Mouse (Mus musculus) limb, embryonic 14.5 days (tissue): Measurements from ENCODE around the gene Depdc1b. TPM values are rescaled to one million over a fixed set of nuclear protein-coding genes. Genes with fewer than 3 reads are reported as not detected.

Source experiments
- ATAC-seq: fragments of 200-750 bp; cut with Nextera tagmentation; 2 replicates; pipeline ENCODE4 v1.8.0; 2017; ENCODE audit warnings: low read depth, moderate number of reproducible peaks, moderate TSS enrichment; ENCODE audit not compliant: low FRiP score
- DNase-seq: peaks from one replicate; pipeline ENCODE4 v3.0.0-alpha.2; 2015; ENCODE audit warnings: low spot score
- H3K27ac ChIP-seq: fragments of 300-500 bp; sonication (generic); replicated peaks from 2 replicates; pipeline ENCODE4 v1.5.1; 2014; ENCODE audit warnings: low read depth, mild to moderate bottlenecking, low read length, moderate library complexity, mixed read lengths
- H3K27me3 ChIP-seq: fragments of 300-500 bp; sonication (generic); 2 replicates; pipeline ENCODE4 v1.6.1; 2014; ENCODE audit warnings: low read length, mixed read lengths; ENCODE audit not compliant: control insufficient read depth, insufficient read depth
- H3K36me3 ChIP-seq: fragments of 300-500 bp; sonication (generic); 2 replicates; pipeline ENCODE4 v1.6.1; 2014; ENCODE audit warnings: mild to moderate bottlenecking, low read length, moderate library complexity, mixed read lengths; ENCODE audit not compliant: control insufficient read depth, insufficient read depth
- H3K4me1 ChIP-seq: fragments of 300-500 bp; sonication (generic); 2 replicates; pipeline ENCODE4 v1.6.1; 2014; ENCODE audit warnings: antibody characterized with exemption, low read length, mixed read lengths; ENCODE audit not compliant: control insufficient read depth, insufficient read depth
- H3K4me2 ChIP-seq: fragments of 300-500 bp; sonication (generic); replicated peaks from 2 replicates; pipeline ENCODE4 v1.6.1; 2014; ENCODE audit warnings: low read depth, mild to moderate bottlenecking, low read length, moderate library complexity; ENCODE audit not compliant: severe bottlenecking
- H3K4me3 ChIP-seq: fragments of 300-500 bp; sonication (generic); replicated peaks from 2 replicates; pipeline ENCODE4 v1.5.1; 2014; ENCODE audit warnings: low read length
- H3K9ac ChIP-seq: fragments of 300-500 bp; sonication (generic); 2 replicates; pipeline ENCODE4 v1.6.1; 2014; ENCODE audit warnings: mild to moderate bottlenecking, low read depth, low read length, moderate library complexity; ENCODE audit not compliant: severe bottlenecking
- H3K9me3 ChIP-seq: fragments of 300-500 bp; sonication (generic); 2 replicates; pipeline ENCODE4 v1.6.1; 2016; ENCODE audit warnings: low read length; ENCODE audit not compliant: control insufficient read depth
- POLR2A ChIP-seq: fragments of 200-500 bp; IDR thresholded peaks from 2 replicates; pipeline ENCODE4 v1.8.0; 2012; ENCODE audit warnings: inconsistent platforms, mild to moderate bottlenecking, moderate library complexity, borderline replicate concordance; ENCODE audit not compliant: insufficient read depth, insufficient read length; ENCODE audit errors: extremely low read depth
- WGBS: fragments of 180-500 bp; shearing (Covaris S2); extraction: QIAGEN DNeasy Blood & Tissue Kit; methylation state at CpG from one replicate; pipeline ENCODE4 v1.1.7; 2014; 5-methylcytosine and 5-hydroxymethylcytosine counted together
- polyA plus RNA-seq, 2 experiments: library from polyadenylated mRNA; depleted of rRNA in 1 of 2; stranded (reverse) in 1 of 2; unstranded in 1 of 2; fragments of >200 nt; fragmentation: Nextera tagmentation in 1 of 2; extraction: Ambion mirVana in 1 of 2; gene quantifications; 2 replicates each; pipeline versions ENCODE4 v1.2.1 to v1.2.3; 2012 to 2014

Depdc1b gene
- polyA plus RNA-seq, 2 experiments = 6.4 to 7.1 TPM

DNA sequence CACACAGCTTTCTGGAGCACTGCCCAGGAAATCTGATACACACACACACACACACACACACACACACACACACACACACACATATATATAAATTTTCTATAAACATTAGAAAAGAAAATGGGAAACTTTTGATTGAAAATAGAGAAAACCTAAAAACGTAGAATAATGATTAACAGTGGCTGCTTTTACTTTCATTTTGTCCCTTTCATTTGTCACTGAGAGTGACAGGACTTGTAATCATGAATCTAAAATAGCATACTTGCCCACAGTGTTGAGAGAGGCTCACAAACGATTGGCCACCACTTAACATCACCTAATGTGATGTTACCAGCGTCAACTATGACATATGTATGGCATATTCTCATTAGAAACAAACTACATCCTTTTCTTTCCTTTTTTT lies 26.7 kb upstream of the Depdc1b start:
- DNase-seq = no peak
- no peaks in the 10 kb centered on the region for H3K4me1 ChIP-seq
- H3K9ac ChIP-seq = no peak overlapping the region
- no peak for ATAC-seq
- 80% methylated on average over 3 of the region's 3 CpGs for WGBS
- H3K4me2 ChIP-seq = no peak overlapping the region
- no peaks in the 10 kb centered on the region for H3K36me3 ChIP-seq
- TF ChIP-seq POLR2A = no peak
- no peak overlapping the region for H3K4me3 ChIP-seq
- H3K27ac ChIP-seq = no peak overlapping the region
- no peaks in the 10 kb centered on the region for H3K9me3 ChIP-seq
- no peaks in the 10 kb centered on the region for H3K27me3 ChIP-seq

DNA sequence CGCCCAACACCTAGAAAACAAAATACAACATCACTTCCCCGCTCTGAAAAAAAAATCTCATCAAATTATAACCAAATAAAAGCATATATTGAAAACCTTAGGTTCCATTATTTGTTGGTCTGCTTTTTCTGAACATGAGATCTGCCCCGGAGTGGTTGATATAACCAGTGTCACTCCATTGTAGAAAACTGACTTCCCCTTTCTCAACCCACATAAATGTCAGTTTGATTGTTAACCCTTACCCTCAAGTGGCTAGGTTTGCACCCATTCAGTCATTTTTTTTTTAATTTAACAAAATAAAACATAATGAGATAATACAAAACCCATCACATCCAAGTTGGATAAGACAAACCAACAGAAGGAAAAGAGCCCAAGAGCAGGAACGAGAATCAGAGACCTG lies 25.8 kb upstream of the Depdc1b start:
- TF ChIP-seq POLR2A = no peak
- Histone ChIP-seq H3K9ac (no peak overlapping the region), H3K27ac (no peak overlapping the region), H3K9me3 (no peaks in the 10 kb centered on the region), H3K4me1 (no peaks in the 10 kb centered on the region), H3K4me2 (no peak overlapping the region), H3K36me3 (no peaks in the 10 kb centered on the region), H3K4me3 (no peak overlapping the region), H3K27me3 (no peaks in the 10 kb centered on the region)
- 89% methylated on average over 4 of the region's 4 CpGs for WGBS
- ATAC-seq = no peak
- DNase-seq = no peak

DNA sequence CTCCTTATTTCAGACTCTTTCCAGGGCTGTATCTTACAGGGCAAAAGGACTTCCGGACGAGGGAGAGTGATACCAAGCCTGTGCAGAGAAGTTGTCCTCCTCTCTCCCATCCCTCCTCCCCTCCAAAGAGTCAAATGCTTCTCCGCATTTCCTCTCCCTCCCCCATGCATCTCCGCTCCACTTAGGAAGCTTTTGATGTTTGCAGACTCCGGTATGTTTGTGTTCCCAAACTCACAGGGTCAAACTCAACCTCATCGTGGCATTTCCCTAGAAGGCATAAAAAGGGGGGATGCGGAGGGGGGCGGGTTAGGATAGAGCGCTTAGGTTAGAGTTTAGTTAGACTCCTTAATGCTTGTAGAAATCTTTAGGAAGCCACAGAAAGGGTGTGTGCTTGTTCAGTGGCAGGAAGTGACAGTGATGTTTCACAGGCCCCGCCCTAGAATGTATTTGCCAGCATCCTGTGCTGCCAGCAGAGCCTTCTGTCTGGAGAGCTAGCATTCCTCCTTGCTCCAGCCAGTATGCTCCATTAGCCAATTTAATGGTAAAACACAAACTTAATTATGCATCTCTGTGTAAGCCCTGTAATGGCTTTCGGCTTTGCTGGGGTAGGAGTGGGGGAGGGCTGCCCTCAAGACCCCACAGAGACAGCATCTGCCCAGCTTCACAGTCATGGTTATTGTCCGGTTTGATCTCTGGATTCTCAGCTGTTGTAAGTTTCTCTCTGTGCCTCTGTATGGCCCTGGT lies 18.6 kb upstream of the Depdc1b start:
- DNase-seq = peak; percentile 49
- no peak for TF ChIP-seq POLR2A
- H3K4me1 ChIP-seq = peaks cover 6% of the 10 kb centered on the region; the same call in 1 of the 2 replicates
- 7% methylated on average over 12 of the region's 12 CpGs for WGBS
- peak overlapping the region; percentile 38 for H3K9ac ChIP-seq
- no peaks in the 10 kb centered on the region for H3K27me3 ChIP-seq
- peak overlapping the region; percentile 26 for H3K4me3 ChIP-seq
- no peaks in the 10 kb centered on the region for H3K9me3 ChIP-seq
- peak overlapping the region; percentile 42 for H3K4me2 ChIP-seq
- H3K27ac ChIP-seq = no peak overlapping the region
- H3K36me3 ChIP-seq = no peaks in the 10 kb centered on the region
- peak; percentile 73 for ATAC-seq

DNA sequence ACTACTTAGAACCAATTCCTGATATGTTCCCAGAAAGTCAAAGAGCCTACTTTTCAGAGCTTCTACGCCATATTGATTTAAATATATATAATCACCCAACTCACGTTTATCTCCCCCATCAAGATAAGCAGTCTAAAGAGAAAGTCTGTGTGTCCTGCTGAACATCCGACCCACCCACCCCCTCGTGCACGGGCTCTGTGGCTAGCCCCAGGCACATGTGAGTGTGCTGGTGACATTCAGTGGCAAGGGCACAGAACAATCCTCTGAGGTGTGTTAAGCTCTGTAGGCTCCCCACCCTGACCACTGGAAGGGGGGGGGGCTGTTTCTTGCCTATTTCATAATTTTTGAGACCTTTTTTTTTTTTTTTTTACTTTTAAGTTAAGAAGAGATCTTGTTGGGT lies 17.9 kb upstream of the Depdc1b start:
- H3K27ac ChIP-seq = no peak overlapping the region

DNA sequence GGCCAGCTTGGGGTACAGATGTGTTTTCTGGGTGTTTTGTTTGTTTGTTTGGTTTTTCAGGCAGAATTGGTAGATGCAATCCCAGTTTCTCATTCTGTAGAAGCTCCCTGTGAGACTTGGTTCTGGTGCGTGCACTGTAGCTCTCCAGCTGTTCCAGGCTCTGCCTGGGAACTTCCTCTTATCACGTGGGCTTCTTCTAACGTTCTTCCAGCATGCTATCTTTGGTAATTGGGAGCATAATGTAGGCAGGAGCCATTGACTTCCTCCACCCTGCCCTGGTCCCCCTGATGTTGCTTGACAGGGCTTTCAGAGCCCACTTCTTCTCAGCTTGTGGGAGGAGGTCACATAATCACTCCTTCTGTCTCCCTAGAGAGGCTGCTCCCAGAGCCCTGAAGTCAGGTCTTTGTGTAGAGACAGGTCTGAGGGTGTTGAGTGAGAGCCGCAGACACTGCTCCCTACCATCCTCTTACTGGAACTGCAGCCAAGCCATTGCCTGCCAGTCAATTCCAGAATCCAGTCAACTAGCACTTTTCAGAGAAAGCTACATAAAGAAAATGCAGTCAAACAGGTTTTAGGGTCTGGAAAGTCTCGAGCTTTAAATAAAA lies 15.7 kb upstream of the Depdc1b start:
- peak; percentile 49 for DNase-seq
- H3K36me3 ChIP-seq = no peaks in the 10 kb centered on the region
- no peaks in the 10 kb centered on the region for H3K9me3 ChIP-seq
- H3K9ac ChIP-seq = no peak overlapping the region
- no peak overlapping the region for H3K4me3 ChIP-seq
- H3K4me1 ChIP-seq = peaks cover 6% of the 10 kb centered on the region; the same call in 1 of the 2 replicates
- no peaks in the 10 kb centered on the region for H3K27me3 ChIP-seq
- TF ChIP-seq POLR2A = no peak
- 0 out of 2 replicates have a peak, but pooled peaks have one; percentile 29 for ATAC-seq
- H3K4me2 ChIP-seq = no peak overlapping the region
- WGBS = 23% methylated on average over 5 of the region's 5 CpGs
- H3K27ac ChIP-seq = no peak overlapping the region

More for the DNA sequence above, 17.9 kb upstream of the Depdc1b start:
- Histone ChIP-seq H3K4me1 (peaks cover 6% of the 10 kb centered on the region; the same call in 1 of the 2 replicates), H3K4me3 (no peak overlapping the region), H3K36me3 (no peaks in the 10 kb centered on the region), H3K9me3 (no peaks in the 10 kb centered on the region), H3K9ac (no peak overlapping the region), H3K27me3 (no peaks in the 10 kb centered on the region), H3K4me2 (no peak overlapping the region)
- no peak for TF ChIP-seq POLR2A
- WGBS = 51% methylated on average over 5 of the region's 5 CpGs
- ATAC-seq (no peak), DNase-seq (no peak)
